Mouse (Mus musculus) liver, embryonic 13.5 days (tissue): ENCODE results near the gene Gm13199. TPM values are rescaled to one million over a fixed set of nuclear protein-coding genes. Genes with fewer than 3 reads are reported as not detected.
A peak's percentile ranks its signal among the peaks of the same experiment; 100 is the strongest.

Source experiments
- ATAC-seq: fragments of 200-750 bp; cut with Nextera tagmentation; 2 replicates; pipeline ENCODE4 v1.8.0; 2017; ENCODE audit warnings: low read depth, mild to moderate bottlenecking, moderate number of reproducible peaks, moderate library complexity
- DNase-seq: peaks from one replicate; pipeline ENCODE4 v3.0.0; 2022
- H3K27ac ChIP-seq: fragments of 300-500 bp; sonication (generic); 2 replicates; pipeline ENCODE4 v1.5.1; 2015; ENCODE audit warnings: moderate library complexity, mild to moderate bottlenecking, inconsistent platforms
- H3K27me3 ChIP-seq: fragments of 300-500 bp; sonication (generic); 2 replicates; pipeline ENCODE4 v1.6.1; 2015; ENCODE audit warnings: mild to moderate bottlenecking, inconsistent platforms
- H3K36me3 ChIP-seq: fragments of 300-500 bp; sonication (generic); 2 replicates; pipeline ENCODE4 v1.6.1; 2015; ENCODE audit warnings: mild to moderate bottlenecking, inconsistent platforms
- H3K4me1 ChIP-seq: fragments of 300-500 bp; sonication (generic); replicated peaks from 2 replicates; pipeline ENCODE4 v1.6.1; 2015; ENCODE audit warnings: inconsistent platforms
- H3K4me2 ChIP-seq: fragments of 300-500 bp; sonication (generic); 2 replicates; pipeline ENCODE4 v1.6.1; 2015; ENCODE audit warnings: inconsistent platforms, mild to moderate bottlenecking, moderate library complexity
- H3K4me3 ChIP-seq: fragments of 300-500 bp; sonication (generic); replicated peaks from 2 replicates; pipeline ENCODE4 v1.5.1; 2015; ENCODE audit warnings: mild to moderate bottlenecking, inconsistent platforms
- H3K9ac ChIP-seq: fragments of 300-500 bp; sonication (generic); 2 replicates; pipeline ENCODE4 v1.6.1; 2015; ENCODE audit warnings: mild to moderate bottlenecking, inconsistent platforms
- H3K9me3 ChIP-seq: fragments of 300-500 bp; sonication (generic); replicated peaks from 2 replicates; pipeline ENCODE4 v1.6.1; 2016; ENCODE audit warnings: inconsistent platforms
- WGBS: fragments of 180-500 bp; shearing (Covaris S2); methylation state at CpG from one replicate; pipeline ENCODE4 v1.1.7; 2015; ENCODE audit not compliant: insufficient replicate concordance; 5-methylcytosine and 5-hydroxymethylcytosine counted together
- polyA plus RNA-seq: library from polyadenylated mRNA; unstranded; fragments of >200 nt; fragmentation: Nextera tagmentation; extraction: Ambion mirVana; gene quantifications from 2 replicates; pipeline ENCODE4 v1.2.1, GENCODE M21; 2015

Gm13199 gene
- 0.36 and 0.87 TPM in 2 replicates for polyA plus RNA-seq

GRCm38 (mm10) chr2:5862834-5863233, at the start of gene Gm13199:
Gene Gm13199, minus strand, starts transcription at chr2:5862934.
- Histone ChIP-seq H3K36me3 (peaks cover 75% of the 10 kb centered on the region), H3K4me3 (no peak within 1 kb of the TSS), H3K9ac (no peak within 1 kb of the TSS), H3K4me2 (no peak within 1 kb of the TSS), H3K9me3 (no peaks in the 10 kb centered on the region), H3K27ac (no peak within 1 kb of the TSS), H3K4me1 (no peaks in the 10 kb centered on the region), H3K27me3 (no peaks in the 10 kb centered on the region)
- no peak for DNase-seq
- 93% methylated on average over 3 of the region's 3 CpGs for whole genome bisulfite sequencing
- ATAC-seq = no peak

- Histone ChIP-seq H3K27ac (no peak overlapping the region), H3K4me2 (no peak overlapping the region), H3K4me1 (no peaks in the 10 kb centered on the region), H3K36me3 (no peaks in the 10 kb centered on the region), H3K4me3 (no peak overlapping the region), H3K9me3 (no peaks in the 10 kb centered on the region), H3K27me3 (no peaks in the 10 kb centered on the region), H3K9ac (no peak overlapping the region)
- DNase-seq (no peak), ATAC-seq (no peak)
- WGBS = 76% methylated on average over 16 of the region's 16 CpGs
These were observed 48.7 kb upstream of the Gm13199 start for GRCm38 (mm10) chr2:5911282-5911965.

DNA sequence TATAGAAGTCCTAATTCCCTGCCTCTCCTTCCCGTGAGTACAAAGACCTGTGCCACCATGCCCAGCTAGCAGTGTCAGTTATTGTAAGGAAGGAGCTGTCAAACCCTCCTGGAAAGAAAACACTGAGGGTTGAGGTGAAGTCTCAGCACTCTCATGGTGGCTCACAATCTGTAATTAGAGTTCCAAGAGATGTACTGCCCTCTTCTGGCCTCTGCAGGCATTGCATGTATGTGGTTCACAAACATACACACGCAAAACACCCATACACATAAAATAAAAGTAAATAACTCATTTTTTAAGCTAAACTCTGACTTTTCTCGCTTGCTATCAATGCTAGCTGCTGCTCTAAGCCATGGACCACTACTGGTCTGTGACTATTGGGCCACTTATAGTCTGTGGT, 43.9 kb upstream of the Gm13199 start:
- no peak overlapping the region for H3K27ac ChIP-seq
- H3K9ac ChIP-seq = no peak overlapping the region
- H3K4me2 ChIP-seq = no peak overlapping the region
- no peak overlapping the region for H3K4me3 ChIP-seq
- H3K36me3 ChIP-seq = 0 out of 2 replicates have a peak, but pooled peaks cover 6% of the 10 kb centered on the region
- ATAC-seq (no peak), DNase-seq (peak; percentile 44)
- H3K27me3 ChIP-seq = no peaks in the 10 kb centered on the region
- WGBS = 34% methylated on average over 3 of the region's 3 CpGs
- no peaks in the 10 kb centered on the region for H3K9me3 ChIP-seq
- no peaks in the 10 kb centered on the region for H3K4me1 ChIP-seq

DNA sequence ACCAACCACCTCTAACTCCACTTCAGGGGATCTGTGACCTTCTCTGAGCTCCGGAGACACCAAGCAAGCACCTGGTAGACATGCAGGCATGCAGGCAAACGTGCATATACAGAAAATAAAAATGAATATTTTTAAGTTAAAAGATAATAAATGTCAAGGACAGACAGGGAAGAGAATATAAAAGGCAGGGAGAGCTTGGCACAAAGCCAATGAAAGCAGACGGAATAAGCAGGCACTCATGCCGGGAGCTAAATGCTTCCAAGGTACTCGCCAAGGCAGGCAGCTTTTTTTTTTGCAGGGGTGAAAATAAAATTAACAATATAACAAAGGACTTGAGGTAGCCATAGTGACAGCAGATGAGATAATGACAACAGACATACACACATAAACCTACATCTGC, 43.4 kb upstream of the Gm13199 start:
- no peak overlapping the region for H3K27ac ChIP-seq

DNA sequence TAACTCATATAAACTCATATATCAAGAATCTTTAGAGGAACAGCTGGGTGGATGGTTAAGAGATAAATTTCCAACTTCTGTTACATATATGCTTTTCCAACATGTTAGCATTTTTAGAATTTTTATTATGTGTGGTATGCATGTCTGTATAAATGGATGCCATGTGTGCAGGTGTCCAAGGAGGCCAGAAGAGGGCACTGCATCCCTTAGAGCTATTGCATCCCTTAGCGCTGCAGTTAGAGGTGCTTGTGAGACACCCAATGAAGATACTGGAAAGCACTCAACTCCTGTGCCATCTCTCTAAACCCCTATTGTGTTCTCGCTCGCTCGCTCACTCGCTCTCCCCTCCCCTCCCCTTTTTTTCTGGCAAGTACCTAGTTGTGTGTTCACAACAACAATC, 37.4 kb upstream of the Gm13199 start:
- Histone ChIP-seq H3K36me3 (peaks cover 6% of the 10 kb centered on the region; the same call in 1 of the 2 replicates), H3K4me1 (peaks cover 4% of the 10 kb centered on the region), H3K9ac (no peak overlapping the region), H3K4me3 (no peak overlapping the region), H3K27ac (no peak overlapping the region), H3K9me3 (no peaks in the 10 kb centered on the region), H3K4me2 (no peak overlapping the region), H3K27me3 (no peaks in the 10 kb centered on the region)
- DNase-seq (peak; percentile 22), ATAC-seq (no peak)
- WGBS = 45% methylated on average over 5 of the region's 5 CpGs

More for the DNA sequence above, 43.4 kb upstream of the Gm13199 start:
- no peak for DNase-seq
- H3K27me3 ChIP-seq = no peaks in the 10 kb centered on the region
- H3K4me1 ChIP-seq = no peaks in the 10 kb centered on the region
- no peaks in the 10 kb centered on the region for H3K9me3 ChIP-seq
- no peak overlapping the region for H3K4me3 ChIP-seq
- 0 out of 2 replicates have a peak, but pooled peaks cover 6% of the 10 kb centered on the region for H3K36me3 ChIP-seq
- no peak for ATAC-seq
- H3K9ac ChIP-seq = no peak overlapping the region
- WGBS = 61% methylated on average over 5 of the region's 5 CpGs
- H3K4me2 ChIP-seq = no peak overlapping the region

- under 1% methylated on average over 62 of the region's 62 CpGs for WGBS
- DNase-seq (peak; percentile 99), ATAC-seq (peak; percentile 98)
- Histone ChIP-seq H3K4me2 (peak within 1 kb of the TSS; percentile 90), H3K4me3 (peak within 1 kb of the TSS; percentile 81), H3K36me3 (peaks cover 13% of the 10 kb centered on the region), H3K4me1 (peaks cover 29% of the 10 kb centered on the region), H3K9ac (peak within 1 kb of the TSS; percentile 95), H3K27ac (peak within 1 kb of the TSS; percentile 76), H3K27me3 (no peaks in the 10 kb centered on the region), H3K9me3 (no peaks in the 10 kb centered on the region)
These were observed 32.3 kb upstream of the Gm13199 start, which contains the start of gene Sec61a2 for GRCm38 (mm10) chr2:5894843-5895570. Gene Sec61a2, minus strand, starts transcription at chr2:5895432.

DNA sequence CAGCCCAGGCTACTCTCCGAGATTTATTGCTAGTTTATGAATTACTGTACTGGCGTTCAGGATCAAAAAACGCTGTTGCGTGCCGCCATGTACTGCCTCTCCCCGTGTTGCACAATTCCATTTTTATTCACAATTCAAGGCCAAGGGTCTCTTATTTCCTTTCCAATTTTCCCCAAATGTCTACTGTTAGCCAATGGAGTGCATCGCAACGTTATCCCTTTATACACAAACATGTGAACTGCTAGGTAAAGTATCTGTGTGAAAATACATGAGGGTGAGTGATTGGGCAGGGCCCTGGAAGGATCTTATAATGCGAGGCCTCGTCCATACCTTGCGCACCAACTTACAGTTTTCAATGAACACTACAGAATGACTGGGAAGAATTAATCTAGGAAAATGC, 31.6 kb upstream of the Gm13199 start:
- Histone ChIP-seq H3K9ac (peak overlapping the region; percentile 95), H3K4me2 (peak overlapping the region; percentile 90), H3K4me1 (peaks cover 33% of the 10 kb centered on the region), H3K27me3 (no peaks in the 10 kb centered on the region), H3K9me3 (no peaks in the 10 kb centered on the region), H3K27ac (peak overlapping the region; percentile 76), H3K36me3 (peaks cover 13% of the 10 kb centered on the region), H3K4me3 (peak overlapping the region; percentile 81)
- WGBS = 44% methylated on average over 11 of the region's 11 CpGs
- DNase-seq (no peak), ATAC-seq (no peak)

DNA sequence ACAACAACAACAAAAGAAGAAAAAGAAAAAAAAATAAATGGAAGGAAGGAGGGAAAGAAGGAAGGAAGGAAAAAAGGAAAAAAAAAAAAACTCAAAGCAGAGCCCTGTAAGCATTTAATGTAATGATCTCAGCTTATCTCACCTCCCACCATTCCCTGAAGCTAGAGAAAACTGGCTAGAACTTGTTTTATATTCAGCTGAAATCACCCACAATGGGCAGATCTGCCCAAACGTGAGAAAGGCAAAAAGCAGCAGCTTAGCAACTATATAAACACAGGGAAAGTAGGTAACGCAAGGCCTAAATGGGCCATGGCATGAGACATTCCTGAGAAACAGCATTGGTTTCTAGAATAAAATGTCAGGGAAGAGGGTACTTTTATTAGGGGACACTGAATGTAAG, 26.7 kb upstream of the Gm13199 start:
- H3K27me3 ChIP-seq = no peaks in the 10 kb centered on the region
- DNase-seq = no peak
- no peak overlapping the region for H3K9ac ChIP-seq
- peaks cover 41% of the 10 kb centered on the region for H3K4me1 ChIP-seq
- no peak for ATAC-seq
- no peak overlapping the region for H3K4me2 ChIP-seq
- H3K27ac ChIP-seq = no peak overlapping the region
- WGBS = 64% methylated on average over 2 of the region's 2 CpGs
- H3K9me3 ChIP-seq = no peaks in the 10 kb centered on the region
- H3K4me3 ChIP-seq = no peak overlapping the region
- peaks cover 49% of the 10 kb centered on the region for H3K36me3 ChIP-seq

DNA sequence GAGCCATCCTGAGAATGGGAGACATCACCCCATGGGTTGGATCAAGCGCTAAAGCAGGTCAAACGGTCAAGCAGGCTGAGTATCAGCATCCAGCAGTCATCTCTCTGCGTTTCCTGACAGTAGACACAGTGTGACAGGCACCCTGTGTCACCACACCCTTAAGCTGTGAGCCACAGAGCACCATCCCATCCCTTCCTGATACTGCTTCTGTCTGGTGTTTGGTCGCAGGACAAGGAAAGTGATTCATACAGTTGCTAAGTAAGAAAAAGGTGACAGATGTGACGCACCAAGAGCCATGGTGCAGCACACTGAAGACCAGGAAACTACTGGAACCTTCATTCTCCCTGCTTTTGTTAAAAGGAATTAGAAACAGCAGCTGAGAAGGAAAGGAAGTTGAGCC, 26.1 kb upstream of the Gm13199 start:
- 54% methylated on average over 5 of the region's 5 CpGs for WGBS
- peaks cover 37% of the 10 kb centered on the region for H3K4me1 ChIP-seq
- no peak overlapping the region for H3K27ac ChIP-seq
- no peaks in the 10 kb centered on the region for H3K9me3 ChIP-seq
- ATAC-seq = no peak
- DNase-seq = no peak
- H3K4me3 ChIP-seq = no peak overlapping the region
- H3K36me3 ChIP-seq = peaks cover 51% of the 10 kb centered on the region
- no peaks in the 10 kb centered on the region for H3K27me3 ChIP-seq
- H3K4me2 ChIP-seq = no peak overlapping the region
- no peak overlapping the region for H3K9ac ChIP-seq

- ATAC-seq = no peak; the same call in 1 of the 2 replicates
- Histone ChIP-seq H3K27me3 (no peaks in the 10 kb centered on the region), H3K9me3 (no peaks in the 10 kb centered on the region), H3K4me3 (no peak overlapping the region), H3K4me1 (peaks cover 5% of the 10 kb centered on the region; the same call in 1 of the 2 replicates), H3K4me2 (no peak overlapping the region), H3K27ac (no peak overlapping the region), H3K36me3 (peaks cover 80% of the 10 kb centered on the region), H3K9ac (no peak overlapping the region)
- WGBS = 64% methylated on average over 3 of the region's 3 CpGs
- DNase-seq = no peak
These were observed 14.7 kb upstream of the Gm13199 start for GRCm38 (mm10) chr2:5877446-5877845.

- H3K36me3 ChIP-seq = peaks cover 78% of the 10 kb centered on the region
These were observed 7.0 kb upstream of the Gm13199 start for GRCm38 (mm10) chr2:5869746-5870145.

More at GRCm38 (mm10) chr2:5869746-5870145, 7.0 kb upstream of the Gm13199 start:
- H3K27me3 ChIP-seq = no peaks in the 10 kb centered on the region
- 81% methylated on average over 5 of the region's 5 CpGs for WGBS
- no peak overlapping the region for H3K27ac ChIP-seq
- H3K4me3 ChIP-seq = no peak overlapping the region
- no peak for DNase-seq
- ATAC-seq = no peak
- H3K4me2 ChIP-seq = no peak overlapping the region
- no peak overlapping the region for H3K9ac ChIP-seq
- no peaks in the 10 kb centered on the region for H3K4me1 ChIP-seq
- H3K9me3 ChIP-seq = no peaks in the 10 kb centered on the region
